Mouse (Mus musculus): ENCODE measurements around the gene Clec4n. TPM values are rescaled to one million over a fixed set of nuclear protein-coding genes. Genes with fewer than 3 reads are reported as not detected.
"Not testable (repeated sequence)": the region's sequence is repeated elsewhere in the genome, so short reads cannot be mapped to it uniquely, and the experiment has no call there.

Clec4n gene
- polyA plus RNA-seq, 1 experiment from 2014 or later = 0.20 TPM

- Histone ChIP-seq H3K4me1 (replicated peaks) (no peaks in the 10 kb centered on the region), H3K4me3 (no peak overlapping the region), H3K4me2 (no peak overlapping the region), H3K9ac (no peak overlapping the region), H3K36me3 (no peaks in the 10 kb centered on the region), H3K27me3 (replicated peaks) (no peaks in the 10 kb centered on the region), H3K27ac (ENCODE audit: poor library complexity, severe bottlenecking) (no peak overlapping the region), H3K9me3 (replicated peaks) (no peaks in the 10 kb centered on the region; the same call in 1 of the 2 replicates)
- WGBS = 81% methylated on average over 1 of the region's 1 CpGs
- ATAC-seq (ENCODE audit: insufficient number of reproducible peaks, low FRiP score) = peak; percentile 92
These were observed 63.2 kb downstream of the Clec4n start for GRCm38 (mm10) chr6:123292751-123293400.

GRCm38 (mm10) chr6:123293509-123293908 lies 63.9 kb downstream of the Clec4n start:
- not testable (repeated sequence) for H3K36me3 ChIP-seq; H3K9me3 ChIP-seq (replicated peaks); ATAC-seq (ENCODE audit: insufficient number of reproducible peaks, low FRiP score); H3K27me3 ChIP-seq (replicated peaks); H3K4me3 ChIP-seq; H3K4me2 ChIP-seq; H3K9ac ChIP-seq; H3K27ac ChIP-seq (ENCODE audit: poor library complexity, severe bottlenecking); H3K4me1 ChIP-seq (replicated peaks)
- WGBS = 78% methylated on average over 11 of the region's 11 CpGs

Other genes starting within 250 kb of the Clec4n start
- gene Clec4a4, start 239.5 kb upstream of the Clec4n start, polyA plus RNA-seq (2016; fragmentation: Nextera tagmentation; extraction: Ambion mirVana) = not detected in 2 replicates
- not detected in 2 replicates for gene Clec4b1, start 179.9 kb upstream of the Clec4n start, polyA plus RNA-seq (2016; fragmentation: Nextera tagmentation; extraction: Ambion mirVana)
- gene Clec4a2, start 123.4 kb upstream of the Clec4n start, polyA plus RNA-seq (2016; fragmentation: Nextera tagmentation; extraction: Ambion mirVana) = 0.28 and 1.4 TPM in 2 replicates
- not detected in 2 replicates for gene Clec4b2, start 57.0 kb upstream of the Clec4n start, polyA plus RNA-seq (2016; fragmentation: Nextera tagmentation; extraction: Ambion mirVana)
- gene Clec4d, start 32.3 kb downstream of the Clec4n start, polyA plus RNA-seq (2016; fragmentation: Nextera tagmentation; extraction: Ambion mirVana) = not detected in 2 replicates
- 0.08 TPM in 2 replicates for gene Clec4e, start 60.0 kb downstream of the Clec4n start, polyA plus RNA-seq (2016; fragmentation: Nextera tagmentation; extraction: Ambion mirVana)
- gene Vmn2r19, start 78.5 kb downstream of the Clec4n start, polyA plus RNA-seq (2016; fragmentation: Nextera tagmentation; extraction: Ambion mirVana) = not detected in 2 replicates
- gene Vmn2r20, start 188.3 kb downstream of the Clec4n start, polyA plus RNA-seq (2016; fragmentation: Nextera tagmentation; extraction: Ambion mirVana) = not detected in 2 replicates

Data from heart, embryonic 12.5 days (tissue).